Mouse (Mus musculus): ENCODE measurements around the gene Sectm1b. TPM values are rescaled to one million over a fixed set of nuclear protein-coding genes. Genes with fewer than 3 reads are reported as not detected.

The Sectm1b gene
- polyA plus RNA-seq (2014; fragmentation: Illumina TruSeq; extraction: RNeasy Lipid Tissue Mini Kit (QIAGEN cat#74804); ENCODE audit: low read depth, low replicate concordance), result not detected

DNA sequence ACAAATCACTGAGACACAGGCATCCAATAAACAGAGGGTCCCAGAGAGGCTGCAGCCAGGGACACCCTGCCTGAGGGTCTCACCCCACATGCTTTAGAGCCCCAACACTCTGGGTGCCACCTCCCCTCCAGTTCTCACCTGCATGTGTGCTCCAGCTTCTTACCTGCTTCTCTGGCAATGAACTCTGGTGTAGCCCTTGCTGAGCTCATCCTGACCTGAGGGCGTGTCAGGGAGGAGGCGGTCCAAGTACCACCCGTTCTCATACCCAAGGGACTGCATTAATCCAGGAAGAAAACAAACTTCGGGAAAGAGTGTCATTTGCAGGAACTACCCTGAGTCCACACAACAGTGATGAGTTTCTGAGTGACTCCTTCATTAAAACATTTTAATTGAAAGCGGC lies at the start of gene Sectm1b:
Gene Sectm1b (minus strand): TSS at position 191 of the 400 bp plus-strand sequence.

DNA sequence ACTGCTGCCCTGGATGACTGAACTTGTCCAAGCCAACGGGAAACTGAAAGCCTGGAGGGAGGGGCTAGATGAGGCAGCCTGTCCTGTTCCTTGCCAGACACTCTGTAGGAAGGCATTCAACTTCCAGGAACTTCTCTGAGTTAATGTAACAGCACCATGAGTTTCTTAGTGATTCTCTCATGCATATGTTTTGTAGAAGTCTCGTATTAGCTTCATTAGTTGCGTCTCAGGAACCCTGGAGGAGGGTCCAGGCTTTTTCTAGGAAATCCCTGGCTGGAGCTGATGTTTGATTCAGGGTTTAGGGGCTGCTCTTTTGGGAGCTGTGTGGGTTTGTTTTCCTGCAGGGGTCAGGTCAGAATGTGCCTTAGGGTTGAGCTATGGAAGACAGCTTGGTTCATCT lies 17.8 kb upstream of the Sectm1b start, which contains the start of gene Sectm1a:
Gene Sectm1a (minus strand): TSS at position 101 of the 400 bp plus-strand sequence.

DNA sequence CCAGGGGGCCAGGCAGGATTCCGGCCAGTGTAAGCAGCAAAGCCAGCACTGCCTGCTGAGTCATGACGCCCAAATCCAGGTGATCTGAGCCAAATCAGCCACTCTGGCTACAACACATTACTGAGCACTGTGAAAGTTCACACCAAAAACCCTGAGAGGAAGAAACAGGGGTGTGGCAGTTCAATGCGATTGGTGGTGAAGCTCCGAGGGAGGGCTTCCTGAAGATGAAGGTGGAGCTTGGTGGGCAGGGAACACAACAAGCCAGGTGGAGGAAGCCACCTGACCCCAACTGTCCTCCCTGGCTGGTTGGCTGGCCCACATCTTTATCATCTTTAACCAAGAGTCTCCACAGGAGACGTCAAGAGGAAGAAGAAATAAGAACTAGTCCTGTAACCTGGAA lies 24.1 kb downstream of the Sectm1b start, which contains the start of gene Cd7:
Gene Cd7 (minus strand): TSS at position 117 of the 400 bp plus-strand sequence.

Other genes with a start within 250 kb of the Sectm1b start
- 6.6 TPM for gene Fasn, start 239.0 kb downstream of the Sectm1b start, polyA plus RNA-seq (2014; fragmentation: Illumina TruSeq; extraction: RNeasy Lipid Tissue Mini Kit (QIAGEN cat#74804); ENCODE audit: low read depth, low replicate concordance)
- 0.50 TPM for gene Ccdc57, start 130.7 kb downstream of the Sectm1b start, polyA plus RNA-seq (2014; fragmentation: Illumina TruSeq; extraction: RNeasy Lipid Tissue Mini Kit (QIAGEN cat#74804); ENCODE audit: low read depth, low replicate concordance)
- not detected for gene Slc16a3, start 115.1 kb downstream of the Sectm1b start, polyA plus RNA-seq (2014; fragmentation: Illumina TruSeq; extraction: RNeasy Lipid Tissue Mini Kit (QIAGEN cat#74804); ENCODE audit: low read depth, low replicate concordance)
- gene Csnk1d, start 72.2 kb downstream of the Sectm1b start, polyA plus RNA-seq (2014; fragmentation: Illumina TruSeq; extraction: RNeasy Lipid Tissue Mini Kit (QIAGEN cat#74804); ENCODE audit: low read depth, low replicate concordance), result 20.9 TPM
- gene Cd7, start 24.2 kb downstream of the Sectm1b start, polyA plus RNA-seq (2014; fragmentation: Illumina TruSeq; extraction: RNeasy Lipid Tissue Mini Kit (QIAGEN cat#74804); ENCODE audit: low read depth, low replicate concordance), result 0.42 TPM
- gene Sectm1a, start 17.7 kb upstream of the Sectm1b start, polyA plus RNA-seq (2014; fragmentation: Illumina TruSeq; extraction: RNeasy Lipid Tissue Mini Kit (QIAGEN cat#74804); ENCODE audit: low read depth, low replicate concordance), result 1.0 TPM
- not detected for gene Tex19.2, start 55.1 kb upstream of the Sectm1b start, polyA plus RNA-seq (2014; fragmentation: Illumina TruSeq; extraction: RNeasy Lipid Tissue Mini Kit (QIAGEN cat#74804); ENCODE audit: low read depth, low replicate concordance)
- not detected for gene Tex19.1, start 82.6 kb upstream of the Sectm1b start, polyA plus RNA-seq (2014; fragmentation: Illumina TruSeq; extraction: RNeasy Lipid Tissue Mini Kit (QIAGEN cat#74804); ENCODE audit: low read depth, low replicate concordance)
- not detected for gene Uts2r, start 96.7 kb upstream of the Sectm1b start, polyA plus RNA-seq (2014; fragmentation: Illumina TruSeq; extraction: RNeasy Lipid Tissue Mini Kit (QIAGEN cat#74804); ENCODE audit: low read depth, low replicate concordance)
- 1.9 TPM for gene Hexdc, start 140.9 kb upstream of the Sectm1b start, polyA plus RNA-seq (2014; fragmentation: Illumina TruSeq; extraction: RNeasy Lipid Tissue Mini Kit (QIAGEN cat#74804); ENCODE audit: low read depth, low replicate concordance)
- gene Ogfod3, start 141.1 kb upstream of the Sectm1b start, polyA plus RNA-seq (2014; fragmentation: Illumina TruSeq; extraction: RNeasy Lipid Tissue Mini Kit (QIAGEN cat#74804); ENCODE audit: low read depth, low replicate concordance), result 1.5 TPM
- gene Cybc1, start 165.8 kb upstream of the Sectm1b start, polyA plus RNA-seq (2014; fragmentation: Illumina TruSeq; extraction: RNeasy Lipid Tissue Mini Kit (QIAGEN cat#74804); ENCODE audit: low read depth, low replicate concordance), result 5.5 TPM
- gene Narf, start 173.7 kb upstream of the Sectm1b start, polyA plus RNA-seq (2014; fragmentation: Illumina TruSeq; extraction: RNeasy Lipid Tissue Mini Kit (QIAGEN cat#74804); ENCODE audit: low read depth, low replicate concordance), result 14.6 TPM
- gene Foxk2, start 196.4 kb upstream of the Sectm1b start, polyA plus RNA-seq (2014; fragmentation: Illumina TruSeq; extraction: RNeasy Lipid Tissue Mini Kit (QIAGEN cat#74804); ENCODE audit: low read depth, low replicate concordance), result 5.3 TPM